Mouse (Mus musculus) effector memory CD4-positive, alpha-beta T cell, adult 7 months (primary cell): ENCODE measurements around the gene Lpcat1. TPM values are rescaled to one million over a fixed set of nuclear protein-coding genes. Genes with fewer than 3 reads are reported as not detected.

ENCODE experiments used
- polyA plus RNA-seq: library from polyadenylated mRNA; unstranded; fragments of 100-300 nt; shearing (Covaris generic); gene quantifications from one replicate; pipeline ENCODE4 v1.2.1, GENCODE M21; 2017

Gene Lpcat1
- 25.6 TPM for polyA plus RNA-seq

GRCm38 (mm10) chr13:73467034-73467420 lies at the start of gene Lpcat1:
Lpcat1 (plus strand) TSS chr13:73467197.

GRCm38 (mm10) chr13:73536403-73536821 lies 69.4 kb downstream of the Lpcat1 start, which contains the start of gene Slc6a3:
Slc6a3 (plus strand) TSS chr13:73536747.

Other genes starting within 250 kb of the Lpcat1 start
- 0.16 TPM for gene Irx4, start 206.7 kb upstream of the Lpcat1 start, polyA plus RNA-seq
- 51.6 TPM for gene Mrpl36, start 138.7 kb upstream of the Lpcat1 start, polyA plus RNA-seq
- gene Ndufs6, start 138.7 kb upstream of the Lpcat1 start, polyA plus RNA-seq = 119 TPM
- 0.18 TPM for gene Slc6a3, start 69.5 kb downstream of the Lpcat1 start, polyA plus RNA-seq
- gene Clptm1l, start 136.8 kb downstream of the Lpcat1 start, polyA plus RNA-seq = 138 TPM
- 4.6 TPM for gene Tert, start 159.7 kb downstream of the Lpcat1 start, polyA plus RNA-seq
- not detected for gene Slc6a18, start 210.8 kb downstream of the Lpcat1 start, polyA plus RNA-seq
- not detected for gene Slc6a19, start 237.7 kb downstream of the Lpcat1 start, polyA plus RNA-seq